Mouse (Mus musculus) retina, postnatal 1 day (tissue): ENCODE data around the gene Wnt1.

Source experiments
- DNase-seq: peaks from one replicate; pipeline ENCODE4 v3.0.0-alpha.2; 2012

Gene Wnt1

DNA sequence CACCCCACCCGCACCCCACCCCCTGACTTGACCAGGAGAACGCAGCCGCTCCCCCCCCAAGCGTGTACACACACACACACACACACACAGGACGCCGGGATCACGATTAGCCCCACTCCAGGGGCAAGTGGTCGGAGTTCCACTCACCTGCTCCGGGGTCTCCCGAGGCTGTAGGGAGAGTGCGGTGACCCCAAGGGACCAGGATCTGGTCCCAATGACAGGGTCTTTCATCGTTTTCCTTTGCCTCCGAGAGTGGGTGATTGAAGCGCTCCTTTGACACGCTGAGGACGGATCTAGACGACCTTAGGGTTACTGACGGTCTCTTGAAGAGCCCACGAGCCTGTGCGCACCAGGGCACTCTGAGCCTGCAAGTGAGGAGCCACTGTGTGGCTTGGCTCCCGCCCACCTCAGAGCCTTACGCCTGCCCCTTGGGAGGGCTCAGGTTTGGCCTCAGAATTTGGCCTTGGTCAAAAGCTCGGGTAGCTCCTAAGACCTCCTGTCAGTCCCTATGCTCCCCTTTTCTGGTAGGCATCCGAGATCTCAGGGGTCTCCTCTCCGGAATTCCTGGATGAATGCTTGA lies 11.4 kb upstream of the Wnt1 start:
- no peak for DNase-seq

DNA sequence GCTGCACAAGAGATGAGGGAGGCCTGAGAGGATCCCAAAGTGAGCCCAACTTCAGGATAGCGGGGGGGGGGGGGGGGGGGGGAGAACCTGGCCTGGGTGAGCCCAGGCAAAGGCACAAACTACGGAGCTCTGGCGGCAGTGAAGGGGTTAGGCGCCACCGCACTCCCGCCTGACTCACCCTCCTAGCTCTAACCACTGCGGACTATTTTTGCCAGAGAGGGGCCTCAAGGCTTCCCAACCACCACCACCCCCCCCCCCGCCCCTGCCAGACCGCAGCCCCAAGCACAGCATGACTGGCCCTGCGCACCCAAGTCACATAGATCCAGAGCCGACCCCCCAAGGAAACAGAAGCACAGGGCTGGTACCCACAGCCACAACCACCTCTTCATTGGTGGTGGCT lies 10.9 kb upstream of the Wnt1 start:
- DNase-seq = no peak

- DNase-seq = no peak
These were observed 9.6 kb upstream of the Wnt1 start for GRCm38 (mm10) chr15:98780075-98780474.

GRCm38 (mm10) chr15:98780573-98780972 lies 9.1 kb upstream of the Wnt1 start:
- DNase-seq = no peak

GRCm38 (mm10) chr15:98781166-98781565 lies 8.5 kb upstream of the Wnt1 start:
- no peak for DNase-seq

GRCm38 (mm10) chr15:98785744-98786143 lies 3.9 kb upstream of the Wnt1 start:
- DNase-seq = peak; percentile 68

- DNase-seq = peak; percentile 64
These were observed 1.7 kb upstream of the Wnt1 start for GRCm38 (mm10) chr15:98787930-98788329.

- DNase-seq = no peak
These were observed 541 bp upstream of the Wnt1 start for GRCm38 (mm10) chr15:98788972-98789660.

GRCm38 (mm10) chr15:98790761-98791160 lies 1.1 kb downstream of the Wnt1 start:
- DNase-seq = no peak

DNA sequence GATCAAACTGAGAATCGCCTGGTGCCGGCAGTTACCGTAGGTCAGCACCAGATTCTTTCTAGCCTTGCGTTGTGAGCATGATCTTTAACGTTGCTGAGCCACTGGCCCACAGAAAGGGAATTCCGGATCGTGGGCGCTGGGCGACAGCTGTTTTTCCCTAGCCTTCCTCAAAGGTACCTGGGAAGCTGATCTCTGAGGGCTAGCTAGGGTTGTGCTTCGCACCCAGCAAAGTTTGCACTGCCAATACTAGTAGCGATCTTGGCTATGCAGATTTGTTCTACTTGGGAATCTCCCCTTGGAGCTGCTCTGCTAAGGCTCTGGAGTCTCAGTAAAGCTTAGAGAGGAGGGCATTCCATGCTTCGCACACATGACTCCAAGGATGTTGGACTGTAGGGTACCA lies 1.6 kb downstream of the Wnt1 start:
- DNase-seq = no peak

- no peak for DNase-seq
These were observed 2.1 kb downstream of the Wnt1 start for GRCm38 (mm10) chr15:98791771-98792170.

GRCm38 (mm10) chr15:98792233-98793020 lies 2.8 kb downstream of the Wnt1 start:
- DNase-seq = no peak

GRCm38 (mm10) chr15:98793141-98793698 lies 3.6 kb downstream of the Wnt1 start:
- DNase-seq = no peak

GRCm38 (mm10) chr15:98796803-98797595 lies 7.3 kb downstream of the Wnt1 start:
- DNase-seq = peak; percentile 64

DNA sequence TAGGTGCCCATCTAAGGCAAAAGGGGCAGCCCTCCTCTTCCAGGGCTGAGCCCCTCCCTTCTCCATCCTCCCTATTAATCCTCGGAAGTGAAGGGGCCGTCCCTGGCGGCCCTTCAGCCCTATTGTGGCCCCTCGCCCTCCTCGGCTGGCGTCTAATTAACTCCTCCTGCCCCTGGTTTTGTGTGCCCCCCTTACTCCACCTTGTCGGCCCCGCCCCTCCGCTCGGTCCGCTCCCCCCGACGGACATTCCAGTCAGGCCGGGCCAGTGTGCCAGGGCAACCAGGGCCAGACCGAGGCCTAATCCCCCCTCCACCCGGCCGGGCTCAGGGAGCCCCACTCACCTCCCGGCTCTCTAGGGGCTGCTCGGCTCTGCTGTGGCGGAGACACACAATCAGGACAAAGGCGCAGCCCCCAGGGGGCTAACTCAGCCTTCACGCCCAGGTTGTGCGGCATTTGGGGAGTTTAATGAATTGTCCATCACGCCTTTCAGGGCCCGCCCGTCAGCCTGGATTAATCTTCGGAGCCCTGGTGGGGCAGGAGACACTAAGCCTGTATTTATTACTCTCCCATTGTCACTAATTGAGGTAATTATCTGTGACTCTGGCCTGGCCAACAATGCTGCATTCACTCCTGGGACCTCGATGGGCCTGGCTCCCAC lies 8.3 kb downstream of the Wnt1 start:
- peak; percentile 90 for DNase-seq

GRCm38 (mm10) chr15:98798903-98799302 lies 9.2 kb downstream of the Wnt1 start:
- DNase-seq = no peak

DNA sequence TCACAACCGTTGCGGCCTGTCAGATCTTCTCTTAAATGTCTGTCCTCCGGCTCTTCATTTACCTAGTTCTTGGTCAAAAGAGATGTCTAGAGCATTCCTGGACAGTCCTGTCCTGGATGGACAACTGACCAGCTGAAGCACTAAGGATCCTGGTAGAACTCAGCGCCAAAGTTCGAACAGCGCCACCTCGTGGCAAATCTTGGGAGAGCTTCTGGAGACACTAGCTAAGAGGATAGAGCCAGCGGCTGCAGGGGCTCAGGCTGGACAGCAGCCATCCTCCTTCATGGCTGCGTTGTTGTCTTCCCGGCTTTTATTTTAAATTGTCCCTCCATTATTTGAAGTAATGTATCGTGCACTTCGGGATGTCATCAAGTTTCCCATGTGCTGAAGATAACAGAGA lies 9.7 kb downstream of the Wnt1 start:
- peak; percentile 90 for DNase-seq

GRCm38 (mm10) chr15:98802926-98803325 lies 13.3 kb downstream of the Wnt1 start:
- DNase-seq = no peak

GRCm38 (mm10) chr15:98804054-98804453 lies 14.4 kb downstream of the Wnt1 start:
- DNase-seq = peak; percentile 84

DNA sequence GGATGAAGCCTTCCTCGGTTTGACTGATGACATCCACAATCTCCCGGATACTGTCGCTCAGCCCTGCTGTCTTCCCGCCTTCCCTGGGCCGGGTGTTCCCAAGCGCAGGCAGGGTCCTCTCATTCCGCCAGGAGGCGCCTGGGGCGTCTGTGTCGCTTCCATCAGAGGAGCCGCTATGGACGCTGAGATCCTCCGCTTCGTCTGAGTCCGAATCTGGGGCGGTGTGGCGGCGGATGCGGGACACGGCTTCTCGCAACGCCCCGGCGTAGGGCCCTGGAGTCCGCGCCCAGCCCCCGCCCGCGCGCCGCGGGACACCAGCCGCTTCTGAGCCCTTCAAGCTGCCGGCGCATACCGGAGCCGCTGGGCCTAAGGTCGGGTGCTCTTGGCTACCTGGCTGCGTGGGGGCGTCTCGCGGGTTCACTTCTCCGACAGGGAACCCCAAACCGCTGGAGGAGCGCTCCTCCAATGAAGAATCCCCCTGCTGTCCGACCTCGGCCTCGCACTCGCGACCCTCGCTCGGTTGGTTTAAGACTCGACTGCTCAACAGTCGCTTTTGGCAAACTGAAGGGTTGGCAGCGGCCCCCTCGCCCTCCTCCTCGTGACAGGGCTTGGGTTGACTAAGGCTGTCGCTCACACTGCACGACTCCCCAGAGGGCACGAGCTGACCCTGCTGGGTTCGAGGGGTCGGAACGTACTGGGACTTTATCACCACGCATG lies 15.8 kb downstream of the Wnt1 start:
- DNase-seq = peak; percentile 87

- no peak for DNase-seq
These were observed 16.6 kb downstream of the Wnt1 start for GRCm38 (mm10) chr15:98806071-98806808.
